Mouse (Mus musculus): ENCODE measurements around the gene Bdh1. TPM values are rescaled to one million over a fixed set of nuclear protein-coding genes. Genes with fewer than 3 reads are reported as not detected.

Gene Bdh1
- polyA plus RNA-seq, 1 experiment from 2014 or later: 45.5 TPM

GRCm38 (mm10) chr16:31429471-31430155, 7.5 kb downstream of the Bdh1 start:
- peak overlapping the region; percentile 95 for H3K27ac ChIP-seq
- ATAC-seq (ENCODE audit: low FRiP score): peak; percentile 97
- H3K4me3 ChIP-seq: peak overlapping the region; percentile 51
- no peaks in the 10 kb centered on the region for H3K9me3 ChIP-seq (replicated peaks)
- H3K4me1 ChIP-seq: peaks cover 7% of the 10 kb centered on the region
- peaks cover 20% of the 10 kb centered on the region for H3K27me3 ChIP-seq
- under 1% methylated on average over 49 of the region's 49 CpGs for WGBS
- H3K36me3 ChIP-seq: no peaks in the 10 kb centered on the region
- H3K4me2 ChIP-seq (replicated peaks): peak overlapping the region; percentile 80
- peak overlapping the region; percentile 71 for H3K9ac ChIP-seq

DNA sequence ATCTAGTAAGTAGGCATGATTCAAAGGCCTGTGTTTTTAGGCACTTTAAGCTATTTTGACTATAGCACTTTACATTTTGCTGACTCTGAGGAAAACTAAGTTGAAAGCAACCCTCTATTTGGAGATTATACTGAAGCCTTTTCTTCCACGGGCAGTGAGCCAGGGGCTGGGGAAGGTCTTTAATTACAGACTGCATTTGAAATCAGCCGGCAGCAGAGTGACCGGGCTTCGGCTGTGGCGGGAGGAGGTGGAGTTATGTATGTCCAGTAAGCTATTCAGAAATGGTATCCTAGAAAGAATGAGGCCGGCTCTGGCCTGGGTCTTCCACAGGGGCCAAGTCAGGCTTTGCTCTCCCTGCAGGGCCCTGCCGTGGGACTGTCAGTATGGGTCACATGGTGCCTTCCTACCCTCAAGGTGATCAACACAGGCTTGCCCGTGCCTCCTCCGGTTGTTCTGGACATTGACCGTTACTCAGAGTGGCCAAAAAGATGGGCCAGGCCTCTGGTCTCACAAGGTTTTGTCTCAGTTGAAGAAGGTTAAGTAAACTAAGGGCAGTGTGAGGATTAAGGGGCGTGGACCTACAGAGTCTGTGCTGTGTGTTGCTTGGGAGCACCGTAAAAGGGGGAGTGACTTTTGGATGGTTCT, 11.5 kb downstream of the Bdh1 start:
- no peak overlapping the region for H3K4me2 ChIP-seq (replicated peaks)
- H3K9me3 ChIP-seq (replicated peaks): no peaks in the 10 kb centered on the region
- no peak overlapping the region for H3K9ac ChIP-seq
- no peak overlapping the region for H3K4me3 ChIP-seq
- H3K4me1 ChIP-seq: peaks cover 11% of the 10 kb centered on the region
- WGBS: 68% methylated on average over 12 of the region's 12 CpGs
- ATAC-seq (ENCODE audit: low FRiP score): no peak
- H3K27me3 ChIP-seq: no peaks in the 10 kb centered on the region
- H3K27ac ChIP-seq: no peak overlapping the region
- peaks cover 8% of the 10 kb centered on the region for H3K36me3 ChIP-seq

GRCm38 (mm10) chr16:31435146-31435545, 13.1 kb downstream of the Bdh1 start:
- no peak overlapping the region for H3K4me3 ChIP-seq
- peaks cover 11% of the 10 kb centered on the region for H3K4me1 ChIP-seq
- H3K36me3 ChIP-seq: peaks cover 23% of the 10 kb centered on the region
- H3K9ac ChIP-seq: no peak overlapping the region
- H3K9me3 ChIP-seq (replicated peaks): no peaks in the 10 kb centered on the region; the same call in 1 of the 2 replicates
- no peaks in the 10 kb centered on the region for H3K27me3 ChIP-seq
- no peak for ATAC-seq (ENCODE audit: low FRiP score)
- H3K4me2 ChIP-seq (replicated peaks): no peak overlapping the region
- no peak overlapping the region for H3K27ac ChIP-seq
- 77% methylated on average over 4 of the region's 4 CpGs for WGBS

- ATAC-seq (ENCODE audit: low FRiP score): no peak
- H3K9ac ChIP-seq: no peak overlapping the region
- WGBS: 52% methylated on average over 9 of the region's 9 CpGs
These were observed 14.0 kb downstream of the Bdh1 start for GRCm38 (mm10) chr16:31436085-31436484.

DNA sequence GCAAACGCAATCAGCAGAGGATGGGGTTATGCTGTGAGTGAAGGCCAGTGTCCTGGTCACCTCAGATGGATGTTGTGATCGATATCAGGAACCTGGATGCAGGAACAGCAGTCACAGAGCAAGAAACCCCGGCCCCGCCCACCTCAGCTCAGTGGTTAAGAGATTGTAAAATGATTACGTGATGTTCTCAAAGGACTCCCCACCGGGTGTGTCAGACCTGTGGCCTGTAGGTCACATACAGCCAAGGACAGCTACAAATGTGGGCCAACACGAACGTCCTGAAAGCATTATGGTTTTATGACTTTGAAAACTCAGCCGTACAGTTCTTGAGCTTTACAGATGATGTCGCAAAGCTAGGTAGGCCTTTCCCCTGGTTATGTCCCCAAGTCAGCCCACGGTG, 15.3 kb downstream of the Bdh1 start:
- Histone ChIP-seq H3K4me1 (peaks cover 11% of the 10 kb centered on the region), H3K9me3 (replicated peaks) (no peaks in the 10 kb centered on the region; the same call in 1 of the 2 replicates), H3K4me2 (replicated peaks) (no peak overlapping the region), H3K36me3 (peaks cover 31% of the 10 kb centered on the region), H3K27ac (no peak overlapping the region), H3K27me3 (no peaks in the 10 kb centered on the region), H3K9ac (no peak overlapping the region), H3K4me3 (no peak overlapping the region)
- 84% methylated on average over 11 of the region's 11 CpGs for WGBS
- no peak for ATAC-seq (ENCODE audit: low FRiP score)

More at GRCm38 (mm10) chr16:31436085-31436484, 14.0 kb downstream of the Bdh1 start:
- Histone ChIP-seq H3K4me1 (peaks cover 11% of the 10 kb centered on the region), H3K36me3 (peaks cover 26% of the 10 kb centered on the region), H3K4me3 (no peak overlapping the region), H3K4me2 (replicated peaks) (no peak overlapping the region), H3K27me3 (no peaks in the 10 kb centered on the region), H3K27ac (no peak overlapping the region), H3K9me3 (replicated peaks) (no peaks in the 10 kb centered on the region; the same call in 1 of the 2 replicates)

DNA sequence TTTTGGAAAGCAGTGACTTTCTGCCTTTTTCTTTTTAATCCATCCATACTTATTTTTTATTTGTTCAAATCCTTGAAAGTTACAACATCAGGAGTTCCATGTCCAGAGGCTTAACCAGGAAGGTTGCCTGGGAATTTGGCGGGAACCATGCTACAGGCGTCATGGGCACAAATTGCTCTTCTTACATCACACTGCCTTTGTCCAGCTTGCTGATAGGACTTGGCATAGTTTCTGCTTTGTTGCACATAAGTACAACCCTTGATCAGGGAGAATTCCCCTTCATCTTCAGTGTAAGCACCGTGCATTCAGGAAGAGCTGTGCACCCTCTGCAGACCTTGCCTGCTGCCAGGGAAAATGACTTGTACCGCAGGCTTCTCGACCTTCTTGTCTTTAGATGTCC, 17.4 kb downstream of the Bdh1 start:
- no peaks in the 10 kb centered on the region for H3K27me3 ChIP-seq
- peaks cover 6% of the 10 kb centered on the region; the same call in 1 of the 2 replicates for H3K4me1 ChIP-seq
- no peak overlapping the region for H3K4me3 ChIP-seq
- 96% methylated on average over 5 of the region's 5 CpGs for WGBS
- no peaks in the 10 kb centered on the region; the same call in 1 of the 2 replicates for H3K9me3 ChIP-seq (replicated peaks)
- H3K27ac ChIP-seq: no peak overlapping the region
- ATAC-seq (ENCODE audit: low FRiP score): no peak
- H3K4me2 ChIP-seq (replicated peaks): no peak overlapping the region
- peaks cover 37% of the 10 kb centered on the region for H3K36me3 ChIP-seq
- no peak overlapping the region for H3K9ac ChIP-seq

GRCm38 (mm10) chr16:31440046-31440445, 18.0 kb downstream of the Bdh1 start:
- Histone ChIP-seq H3K36me3 (peaks cover 37% of the 10 kb centered on the region), H3K9ac (no peak overlapping the region), H3K9me3 (replicated peaks) (no peaks in the 10 kb centered on the region; the same call in 1 of the 2 replicates), H3K27ac (no peak overlapping the region), H3K4me3 (no peak overlapping the region), H3K4me1 (0 out of 2 replicates have a peak, but pooled peaks cover 3% of the 10 kb centered on the region), H3K27me3 (no peaks in the 10 kb centered on the region), H3K4me2 (replicated peaks) (no peak overlapping the region)
- WGBS: 84% methylated on average over 1 of the region's 1 CpGs
- no peak for ATAC-seq (ENCODE audit: low FRiP score)

DNA sequence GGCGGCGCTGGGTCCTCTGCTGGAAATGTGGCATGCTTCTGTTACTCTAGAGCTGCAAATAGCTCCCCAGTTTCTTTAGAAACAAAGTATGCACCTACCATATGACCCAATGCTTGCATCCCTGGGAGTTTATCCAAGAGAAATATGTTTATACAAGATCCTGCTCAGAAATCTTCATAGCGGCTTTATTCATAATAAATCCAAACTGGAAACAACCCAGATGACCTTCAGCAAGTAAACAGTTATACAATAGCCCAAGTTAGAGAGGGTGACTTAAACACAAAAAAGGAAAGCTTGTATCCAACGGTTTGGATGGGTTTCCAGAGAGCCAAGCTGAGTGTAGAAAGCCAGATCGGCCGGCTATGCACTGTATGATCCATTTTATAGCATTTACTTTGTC, 22.4 kb downstream of the Bdh1 start:
- WGBS: 95% methylated on average over 6 of the region's 6 CpGs

DNA sequence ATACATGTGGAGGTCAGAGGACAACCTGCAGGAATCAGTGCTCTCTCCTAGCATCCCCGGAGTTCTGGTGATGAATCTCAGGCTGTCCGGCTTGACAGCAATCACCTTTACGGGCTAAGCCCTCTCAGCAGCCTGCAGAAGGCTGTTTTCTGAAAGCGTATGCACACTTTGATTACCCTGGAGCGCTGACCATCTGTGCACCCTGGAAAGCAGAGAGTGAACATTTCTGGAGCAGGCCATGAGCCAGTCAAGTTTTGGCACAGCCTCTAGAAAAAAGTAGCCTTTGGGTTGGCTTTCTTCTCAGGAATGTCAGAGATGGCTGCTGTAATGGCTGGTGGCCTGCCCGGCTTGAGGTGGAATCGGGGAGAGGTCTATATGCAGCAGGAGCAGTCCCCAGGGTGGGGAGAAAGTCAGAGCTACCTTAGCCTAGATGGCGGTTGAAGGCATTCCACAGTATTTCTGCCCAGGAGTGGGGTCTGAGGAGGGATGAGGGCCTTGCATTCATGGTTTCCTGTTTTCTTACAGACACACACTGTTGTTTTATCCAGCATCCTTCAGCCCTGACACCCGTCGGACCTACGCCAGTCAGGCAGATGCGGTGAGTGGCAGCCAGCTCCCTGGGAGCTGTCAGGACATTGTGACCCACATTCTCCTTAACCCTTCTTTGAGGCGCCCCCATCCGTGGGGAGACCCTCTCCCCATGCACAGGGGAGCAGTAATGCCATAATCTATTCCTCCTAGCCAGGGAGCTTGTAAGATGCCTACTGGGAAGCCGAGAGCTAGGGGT, 24.2 kb downstream of the Bdh1 start:
- peaks cover 39% of the 10 kb centered on the region for H3K36me3 ChIP-seq
- H3K4me2 ChIP-seq (replicated peaks): no peak overlapping the region
- no peaks in the 10 kb centered on the region for H3K27me3 ChIP-seq
- no peak for ATAC-seq (ENCODE audit: low FRiP score)
- WGBS: 82% methylated on average over 15 of the region's 15 CpGs
- no peak overlapping the region for H3K4me3 ChIP-seq
- H3K4me1 ChIP-seq: 0 out of 2 replicates have a peak, but pooled peaks cover 3% of the 10 kb centered on the region
- no peak overlapping the region for H3K9ac ChIP-seq
- no peaks in the 10 kb centered on the region for H3K9me3 ChIP-seq (replicated peaks)
- no peak overlapping the region for H3K27ac ChIP-seq

More for the DNA sequence above, 22.4 kb downstream of the Bdh1 start:
- H3K4me1 ChIP-seq: 0 out of 2 replicates have a peak, but pooled peaks cover 3% of the 10 kb centered on the region
- no peak overlapping the region for H3K27ac ChIP-seq
- H3K9me3 ChIP-seq (replicated peaks): no peaks in the 10 kb centered on the region; the same call in 1 of the 2 replicates
- ATAC-seq (ENCODE audit: low FRiP score): no peak
- H3K27me3 ChIP-seq: no peaks in the 10 kb centered on the region
- peaks cover 45% of the 10 kb centered on the region for H3K36me3 ChIP-seq
- no peak overlapping the region for H3K9ac ChIP-seq
- H3K4me3 ChIP-seq: no peak overlapping the region
- H3K4me2 ChIP-seq (replicated peaks): no peak overlapping the region

DNA sequence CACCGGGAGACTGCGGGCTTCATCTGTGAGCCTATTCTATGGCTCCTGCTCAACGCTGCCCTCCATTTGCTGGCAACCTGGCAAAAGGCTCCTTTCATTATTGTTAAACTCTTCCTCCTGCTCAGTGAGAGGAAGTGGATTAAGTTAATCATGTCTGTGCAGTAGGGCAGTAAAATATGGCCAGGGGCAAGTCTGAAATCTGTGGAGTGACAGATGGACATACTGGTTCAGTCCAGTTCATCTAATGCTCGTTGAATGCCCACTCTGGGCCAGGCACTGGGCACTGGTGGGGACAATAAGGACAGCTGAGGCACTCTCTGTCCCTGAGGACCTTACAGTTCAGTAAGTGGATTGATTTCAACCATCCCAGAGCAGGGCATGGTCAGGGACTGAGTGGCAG, 27.9 kb downstream of the Bdh1 start:
- Histone ChIP-seq H3K4me3 (no peak overlapping the region), H3K9ac (no peak overlapping the region), H3K36me3 (peaks cover 30% of the 10 kb centered on the region), H3K4me2 (replicated peaks) (no peak overlapping the region), H3K27me3 (no peaks in the 10 kb centered on the region), H3K9me3 (replicated peaks) (no peaks in the 10 kb centered on the region), H3K27ac (0 out of 2 replicates have a peak overlapping the region, but pooled peaks have one; percentile 7), H3K4me1 (0 out of 2 replicates have a peak, but pooled peaks cover 3% of the 10 kb centered on the region)
- 81% methylated on average over 4 of the region's 4 CpGs for WGBS
- ATAC-seq (ENCODE audit: low FRiP score): no peak

DNA sequence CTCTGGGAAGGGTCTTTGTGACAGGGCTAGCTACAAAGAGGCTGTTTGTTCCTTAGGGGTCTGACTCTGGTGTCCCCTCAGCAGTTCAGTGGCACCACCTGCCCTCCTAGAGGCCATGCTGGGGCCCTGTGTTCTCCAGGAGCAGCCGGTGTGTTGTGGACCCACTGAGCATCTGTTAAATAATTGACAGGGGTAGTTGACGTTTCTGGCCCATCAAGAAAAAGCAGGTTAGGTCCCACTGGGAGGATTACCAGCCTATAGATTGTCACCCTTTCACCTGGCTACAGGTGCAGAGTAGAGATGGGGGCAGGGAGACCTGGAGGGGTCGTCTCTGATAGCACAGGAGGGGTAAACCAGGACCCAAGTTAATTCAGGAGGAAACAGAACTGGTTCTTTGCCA, 29.2 kb downstream of the Bdh1 start:
- ATAC-seq (ENCODE audit: low FRiP score): no peak
- 66% methylated on average over 3 of the region's 3 CpGs for WGBS
- Histone ChIP-seq H3K9ac (no peak overlapping the region), H3K27me3 (no peaks in the 10 kb centered on the region), H3K4me1 (0 out of 2 replicates have a peak, but pooled peaks cover under 1% of the 10 kb centered on the region), H3K4me2 (replicated peaks) (no peak overlapping the region), H3K4me3 (no peak overlapping the region), H3K36me3 (peaks cover 30% of the 10 kb centered on the region), H3K9me3 (replicated peaks) (no peaks in the 10 kb centered on the region), H3K27ac (no peak overlapping the region)

- Histone ChIP-seq H3K27me3 (no peaks in the 10 kb centered on the region), H3K27ac (no peak overlapping the region), H3K9ac (no peak overlapping the region), H3K9me3 (replicated peaks) (no peaks in the 10 kb centered on the region), H3K36me3 (peaks cover 28% of the 10 kb centered on the region), H3K4me2 (replicated peaks) (no peak overlapping the region), H3K4me1 (no peaks in the 10 kb centered on the region), H3K4me3 (no peak overlapping the region)
- WGBS: 77% methylated on average over 5 of the region's 7 CpGs
- ATAC-seq (ENCODE audit: low FRiP score): 0 out of 2 replicates have a peak, but pooled peaks have one; percentile 29
These were observed 30.4 kb downstream of the Bdh1 start for GRCm38 (mm10) chr16:31452467-31452866.

Data from hindbrain, embryonic 12.5 days (tissue).